Mouse (Mus musculus): ENCODE results near the gene Ythdf2. TPM values are rescaled to one million over a fixed set of nuclear protein-coding genes. Genes with fewer than 3 reads are reported as not detected.

Gene Ythdf2
- polyA plus RNA-seq, 2 experiments: 32.3 to 109 TPM

DNA sequence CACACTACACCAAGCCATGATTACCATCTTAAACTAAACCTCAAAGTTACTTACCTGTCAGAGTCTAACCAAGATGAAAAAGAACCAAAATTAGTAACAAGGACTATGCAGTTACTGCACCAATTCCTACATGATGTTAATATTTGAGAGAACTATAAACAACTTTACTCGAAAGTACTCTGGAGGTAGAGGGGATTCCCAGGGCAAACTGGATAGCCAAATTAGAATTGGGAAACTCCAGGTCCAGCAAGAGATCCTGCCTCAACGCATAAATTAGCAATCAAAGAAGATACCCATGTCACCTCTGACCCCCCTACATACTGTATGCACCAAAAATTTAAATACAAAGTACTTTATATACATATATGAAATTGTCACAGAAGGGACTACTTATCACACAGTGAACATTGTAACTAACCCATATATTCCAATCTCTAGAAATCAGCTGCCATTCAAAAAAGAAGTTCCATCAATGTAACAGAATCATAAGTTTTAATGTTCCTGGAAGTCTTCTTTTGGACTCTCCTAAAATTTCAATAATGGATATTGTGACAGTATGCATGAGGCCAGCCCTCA, 24.2 kb downstream of the Ythdf2 start:
- Histone ChIP-seq H3K9me3 (ENCODE audit: control insufficient read depth, low read length) (no peaks in the 10 kb centered on the region), H3K9ac (ENCODE audit: low read depth, low read length, severe bottlenecking) (no peak overlapping the region), H3K36me3 (ENCODE audit: control insufficient read depth, insufficient read depth, low read length) (peaks cover 59% of the 10 kb centered on the region), H3K4me1 (ENCODE audit: control insufficient read depth, insufficient read depth, low read length) (no peaks in the 10 kb centered on the region), H3K27ac (replicated peaks; ENCODE audit: low read depth, low read length) (no peak overlapping the region), H3K27me3 (ENCODE audit: control insufficient read depth, insufficient read depth, low read length) (no peaks in the 10 kb centered on the region), H3K4me3 (replicated peaks; ENCODE audit: low read length) (no peak overlapping the region), H3K4me2 (replicated peaks; ENCODE audit: low read depth, low read length, severe bottlenecking) (no peak overlapping the region)
- no peak for DNase-seq (ENCODE audit: low spot score)
- no peak for ATAC-seq (ENCODE audit: low FRiP score, low read depth)
- TF ChIP-seq POLR2A (IDR thresholded peaks at IDR 0.05; ENCODE audit: borderline replicate concordance, extremely low read depth, insufficient read depth, insufficient read length): no peak
- 94% methylated on average over 2 of the region's 2 CpGs for WGBS

DNA sequence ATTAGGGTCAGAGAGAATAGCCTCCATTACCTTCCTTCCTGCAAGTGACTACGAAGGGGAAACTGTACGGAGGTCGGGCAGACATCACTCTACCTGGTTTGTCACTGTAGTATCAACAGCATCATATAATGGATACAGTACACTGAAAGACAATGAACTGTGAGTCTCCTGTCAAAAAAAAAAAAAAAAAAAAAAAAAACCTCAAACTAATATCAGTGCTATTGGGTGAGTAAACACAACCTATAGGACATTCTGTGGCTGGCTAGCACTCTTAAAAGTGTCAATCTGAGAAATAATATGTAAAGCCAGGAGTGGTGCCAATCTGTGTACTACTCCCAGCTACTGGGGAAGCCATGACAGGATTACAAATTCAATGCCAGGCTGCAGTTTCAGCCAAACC, 28.9 kb downstream of the Ythdf2 start:
- H3K36me3 ChIP-seq (ENCODE audit: control insufficient read depth, insufficient read depth, low read length): peaks cover 53% of the 10 kb centered on the region
- DNase-seq (ENCODE audit: low spot score) (no peak), ATAC-seq (ENCODE audit: low FRiP score, low read depth) (no peak)
- no peaks in the 10 kb centered on the region for H3K4me1 ChIP-seq (ENCODE audit: control insufficient read depth, insufficient read depth, low read length)
- H3K9ac ChIP-seq (ENCODE audit: low read depth, low read length, severe bottlenecking): no peak overlapping the region
- TF ChIP-seq POLR2A (IDR thresholded peaks at IDR 0.05; ENCODE audit: borderline replicate concordance, extremely low read depth, insufficient read depth, insufficient read length): no peak
- H3K4me2 ChIP-seq (replicated peaks; ENCODE audit: low read depth, low read length, severe bottlenecking): no peak overlapping the region
- H3K27me3 ChIP-seq (ENCODE audit: control insufficient read depth, insufficient read depth, low read length): no peaks in the 10 kb centered on the region
- 91% methylated on average over 3 of the region's 3 CpGs for WGBS
- no peak overlapping the region for H3K4me3 ChIP-seq (replicated peaks; ENCODE audit: low read length)
- H3K9me3 ChIP-seq (ENCODE audit: control insufficient read depth, low read length): no peaks in the 10 kb centered on the region
- no peak overlapping the region for H3K27ac ChIP-seq (replicated peaks; ENCODE audit: low read depth, low read length)

DNA sequence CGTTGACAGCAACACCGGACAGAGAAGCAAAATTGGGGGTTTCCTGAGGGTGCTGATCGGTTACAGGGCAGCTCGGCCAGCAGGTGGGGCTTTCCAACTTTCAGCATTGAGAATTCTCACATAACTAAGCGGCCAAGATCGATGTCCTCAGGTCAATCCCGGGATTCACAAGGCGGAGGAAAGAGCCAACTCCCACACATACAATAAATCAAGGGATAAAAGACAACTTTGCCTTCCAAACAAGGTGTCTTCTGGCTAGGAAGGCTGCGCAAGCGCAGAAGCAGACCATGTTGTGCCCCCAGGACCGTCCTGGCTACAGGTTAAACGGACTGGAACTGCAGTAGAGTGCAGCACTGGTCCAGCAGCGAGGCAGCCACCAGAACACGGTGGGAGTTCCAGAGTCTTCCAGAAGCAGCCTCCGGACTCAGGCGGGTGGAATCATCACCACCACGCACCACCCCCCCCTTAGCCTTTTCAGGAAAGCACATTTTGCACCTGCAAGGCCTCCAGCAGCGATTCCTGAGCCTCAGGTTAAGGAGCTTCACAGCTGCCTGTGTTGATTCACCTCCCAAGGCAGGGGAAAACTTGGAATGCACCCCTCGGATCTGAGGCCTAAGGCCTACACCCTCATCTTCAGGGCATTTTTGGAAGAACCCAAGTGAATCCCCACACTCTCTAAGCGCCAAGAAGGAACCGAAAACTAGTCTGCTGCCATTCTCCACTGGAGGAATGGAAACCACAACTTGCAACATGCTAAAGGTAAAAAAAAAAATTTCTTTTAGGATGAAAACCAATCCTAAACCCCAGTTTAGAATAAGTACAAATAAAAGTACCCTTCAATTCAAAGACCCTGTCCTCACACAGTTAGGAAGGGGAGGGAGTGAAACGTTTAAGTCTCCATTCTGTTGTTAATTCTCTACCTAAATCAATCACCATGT, 30.1 kb downstream of the Ythdf2 start:
- Histone ChIP-seq H3K4me3 (replicated peaks; ENCODE audit: low read length) (no peak overlapping the region), H3K4me2 (replicated peaks; ENCODE audit: low read depth, low read length, severe bottlenecking) (no peak overlapping the region), H3K9ac (ENCODE audit: low read depth, low read length, severe bottlenecking) (no peak overlapping the region), H3K36me3 (ENCODE audit: control insufficient read depth, insufficient read depth, low read length) (peaks cover 48% of the 10 kb centered on the region), H3K27me3 (ENCODE audit: control insufficient read depth, insufficient read depth, low read length) (no peaks in the 10 kb centered on the region), H3K9me3 (ENCODE audit: control insufficient read depth, low read length) (no peaks in the 10 kb centered on the region), H3K4me1 (ENCODE audit: control insufficient read depth, insufficient read depth, low read length) (no peaks in the 10 kb centered on the region), H3K27ac (replicated peaks; ENCODE audit: low read depth, low read length) (no peak overlapping the region)
- ATAC-seq (ENCODE audit: low FRiP score, low read depth) (no peak), DNase-seq (ENCODE audit: low spot score) (no peak)
- no peak for TF ChIP-seq POLR2A (IDR thresholded peaks at IDR 0.05; ENCODE audit: borderline replicate concordance, extremely low read depth, insufficient read depth, insufficient read length)
- WGBS: 68% methylated on average over 22 of the region's 22 CpGs

DNA sequence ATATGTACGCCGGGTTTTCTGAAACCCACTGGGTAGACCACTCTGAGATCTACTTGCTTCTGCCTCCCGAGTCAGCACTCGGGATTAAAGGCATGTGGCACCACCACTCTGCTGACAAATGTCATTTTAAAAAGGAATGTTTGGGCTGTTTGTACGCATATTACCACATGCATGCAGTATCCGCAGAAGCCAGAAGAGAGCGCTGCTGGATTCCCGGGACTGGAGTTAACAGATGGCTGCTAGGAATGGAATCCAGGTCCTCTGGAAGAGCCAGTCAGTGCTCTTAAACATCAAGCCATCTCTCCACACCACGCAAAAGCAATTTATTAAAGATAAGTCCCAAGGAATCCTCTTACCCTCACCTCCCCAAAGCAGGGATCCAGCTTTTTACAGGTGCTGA, 31.4 kb downstream of the Ythdf2 start:
- H3K36me3 ChIP-seq (ENCODE audit: control insufficient read depth, insufficient read depth, low read length): peaks cover 44% of the 10 kb centered on the region
- ATAC-seq (ENCODE audit: low FRiP score, low read depth): no peak
- no peaks in the 10 kb centered on the region for H3K9me3 ChIP-seq (ENCODE audit: control insufficient read depth, low read length)
- no peak overlapping the region for H3K4me3 ChIP-seq (replicated peaks; ENCODE audit: low read length)
- WGBS: 74% methylated on average over 9 of the region's 9 CpGs
- no peak overlapping the region for H3K4me2 ChIP-seq (replicated peaks; ENCODE audit: low read depth, low read length, severe bottlenecking)
- no peaks in the 10 kb centered on the region for H3K4me1 ChIP-seq (ENCODE audit: control insufficient read depth, insufficient read depth, low read length)
- TF ChIP-seq POLR2A (IDR thresholded peaks at IDR 0.05; ENCODE audit: borderline replicate concordance, extremely low read depth, insufficient read depth, insufficient read length): no peak
- H3K27ac ChIP-seq (replicated peaks; ENCODE audit: low read depth, low read length): no peak overlapping the region
- peak; percentile 26 for DNase-seq (ENCODE audit: low spot score)
- no peak overlapping the region for H3K9ac ChIP-seq (ENCODE audit: low read depth, low read length, severe bottlenecking)
- H3K27me3 ChIP-seq (ENCODE audit: control insufficient read depth, insufficient read depth, low read length): no peaks in the 10 kb centered on the region

DNA sequence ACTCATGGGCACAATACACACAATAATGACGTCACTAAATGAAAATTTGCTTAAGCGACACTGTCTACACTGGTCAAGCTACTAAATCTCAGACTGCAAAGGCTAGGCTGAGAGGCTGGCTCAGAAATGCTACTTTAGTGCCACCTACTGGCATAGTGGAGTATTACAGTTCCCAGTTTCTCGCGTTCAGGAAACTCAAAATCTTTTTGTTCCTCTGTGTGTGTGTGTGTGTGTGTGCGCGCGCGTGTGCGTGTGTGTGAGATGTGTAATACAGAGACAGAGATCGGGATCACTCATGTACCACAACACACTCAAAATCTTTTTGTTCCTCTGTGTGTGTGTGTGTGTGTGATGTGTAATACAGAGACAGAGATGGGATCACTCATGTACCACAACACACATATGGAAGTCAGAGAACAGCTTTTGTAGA, 33.5 kb downstream of the Ythdf2 start:
- H3K4me3 ChIP-seq (replicated peaks; ENCODE audit: low read length): no peak overlapping the region
- H3K4me1 ChIP-seq (ENCODE audit: control insufficient read depth, insufficient read depth, low read length): no peaks in the 10 kb centered on the region
- no peak overlapping the region for H3K9ac ChIP-seq (ENCODE audit: low read depth, low read length, severe bottlenecking)
- peak; percentile 77 for DNase-seq (ENCODE audit: low spot score)
- no peak overlapping the region for H3K4me2 ChIP-seq (replicated peaks; ENCODE audit: low read depth, low read length, severe bottlenecking)
- no peak for TF ChIP-seq POLR2A (IDR thresholded peaks at IDR 0.05; ENCODE audit: borderline replicate concordance, extremely low read depth, insufficient read depth, insufficient read length)
- 9% methylated on average over 10 of the region's 10 CpGs for whole genome bisulfite sequencing
- H3K9me3 ChIP-seq (ENCODE audit: control insufficient read depth, low read length): no peaks in the 10 kb centered on the region
- no peaks in the 10 kb centered on the region for H3K27me3 ChIP-seq (ENCODE audit: control insufficient read depth, insufficient read depth, low read length)
- H3K36me3 ChIP-seq (ENCODE audit: control insufficient read depth, insufficient read depth, low read length): peaks cover 26% of the 10 kb centered on the region
- peak; percentile 58; the same call in 1 of the 2 replicates for ATAC-seq (ENCODE audit: low FRiP score, low read depth)
- H3K27ac ChIP-seq (replicated peaks; ENCODE audit: low read depth, low read length): no peak overlapping the region

Data from limb, embryonic 14.5 days (tissue).